Mouse (Mus musculus): ENCODE measurements at regions not wholly inside any gene's neighbourhood (a gene's known extent, or its start where the extent isn't known, plus 50 kb on each side); places are given as distances from the start of the nearest gene placed in this dataset.

DNA sequence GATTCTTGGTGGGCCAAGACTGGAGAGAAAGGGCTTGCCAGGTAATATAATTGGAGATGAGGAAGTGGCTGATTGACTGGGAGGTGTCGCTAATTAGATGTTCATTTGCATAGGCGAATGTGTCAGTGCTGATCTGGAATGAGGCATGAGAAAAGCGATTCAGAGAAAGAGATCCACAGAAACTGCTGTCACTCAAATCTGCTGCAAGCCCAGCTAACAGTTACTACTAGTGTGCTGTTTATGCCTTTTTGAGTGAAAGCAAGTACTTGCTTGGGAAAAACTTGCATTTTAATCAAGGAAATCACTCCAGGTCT lies 331.6 kb downstream of the Isl1 start:
- TF ChIP-seq CTCF (conservative IDR thresholded peaks at IDR 0.05; ENCODE audit: insufficient read depth, insufficient read length, low read depth, low read length): no peak
- no peak for TF ChIP-seq POLR2A (IDR thresholded peaks at IDR 0.05; ENCODE audit: low read depth, low read length)
